Mouse (Mus musculus): ENCODE results near the gene Fras1. TPM values are rescaled to one million over a fixed set of nuclear protein-coding genes. Genes with fewer than 3 reads are reported as not detected.

Gene Fras1
- total and polyA plus RNA-seq, 3 experiments, result not detected

DNA sequence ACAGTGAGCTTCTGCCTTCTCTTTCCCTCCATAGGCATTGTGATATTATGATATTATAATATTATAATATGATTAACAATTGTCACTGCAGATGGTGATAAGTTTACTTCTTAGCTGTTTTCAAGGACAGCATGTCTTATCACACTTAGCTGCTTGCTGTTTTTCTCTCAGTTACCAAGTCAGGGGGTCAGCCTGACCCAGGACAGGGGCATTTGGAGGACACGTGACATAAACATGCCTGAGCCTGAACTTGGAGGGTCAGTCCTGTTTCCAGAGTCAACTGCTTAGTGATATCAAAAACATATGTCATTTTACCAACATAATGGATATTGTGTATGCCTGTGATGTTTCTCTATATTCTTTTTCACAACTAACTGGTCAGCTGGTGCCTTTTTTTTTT, 453.4 kb downstream of the Fras1 start:
- Histone ChIP-seq H3K79me2 (ENCODE audit: control insufficient read depth, insufficient read depth, low read length, poor library complexity) (no peaks in the 10 kb centered on the region), H3K9ac (ENCODE audit: control insufficient read depth, low read depth, low read length, poor library complexity, severe bottlenecking) (no peak overlapping the region), H3K27ac (ENCODE audit: control insufficient read depth, low read depth, low read length) (no peak overlapping the region), H3K4me1 (ENCODE audit: control insufficient read depth in 1 of 2, insufficient read depth in 2 of 2, low read length in 2 of 2) (no peaks in the 10 kb centered on the region), H3K4me3 (ENCODE audit: control insufficient read depth in 1 of 2, insufficient read depth in 1 of 2, low read depth in 2 of 2, low read length in 2 of 2) (no peak overlapping the region), H3K27me3 (ENCODE audit: control insufficient read depth in 1 of 2, insufficient read depth in 2 of 2, low read length in 2 of 2) (no peaks in the 10 kb centered on the region), H3K36me3 (ENCODE audit: control insufficient read depth in 1 of 2, insufficient read depth in 2 of 2, low read length in 2 of 2) (no peaks in the 10 kb centered on the region), H3K9me3 (replicated peaks; ENCODE audit: insufficient read depth, low read length) (no peaks in the 10 kb centered on the region)
- no peak for DNase-seq (ENCODE audit: low read depth, low spot score)
- TF ChIP-seq HCFC1 (IDR thresholded peaks at IDR 0.05; ENCODE audit: low read depth, low read length) (no peak), POLR2AphosphoS2 (IDR thresholded peaks at IDR 0.05; ENCODE audit: low read length) (no peak), ELF1 (IDR thresholded peaks at IDR 0.05; ENCODE audit: low read depth, low read length) (no peak)

Other genes starting within 250 kb of the Fras1 start
- 10.2 and 13.2 TPM in 2 replicates for gene Cnot6l, start 209.8 kb upstream of the Fras1 start, total RNA-seq (2012; rRNA removed)
- gene Cnot6l, start 209.8 kb upstream of the Fras1 start, polyA plus RNA-seq (2012; ENCODE audit: insufficient read depth in 1 of 2, insufficient read length in 2 of 2, low read depth in 1 of 2, low replicate concordance in 2 of 2, missing spikeins in 1 of 2), result 10 to 100 TPM in 1 of 2 experiments, not detected in 1; 21.2 TPM
- gene Mrpl1, start 164.5 kb upstream of the Fras1 start, total RNA-seq (2012; rRNA removed), result 26.2 and 27.0 TPM in 2 replicates
- gene Mrpl1, start 164.5 kb upstream of the Fras1 start, polyA plus RNA-seq (2012; ENCODE audit: insufficient read depth in 1 of 2, insufficient read length in 2 of 2, low read depth in 1 of 2, low replicate concordance in 2 of 2, missing spikeins in 1 of 2), result 10 to 100 TPM in 1 of 2 experiments, not detected in 1; 22.0 TPM

All from MEL (cell line).